15 mouse cellular contexts compared by ENCODE assay signal in the genomic region with DNA sequence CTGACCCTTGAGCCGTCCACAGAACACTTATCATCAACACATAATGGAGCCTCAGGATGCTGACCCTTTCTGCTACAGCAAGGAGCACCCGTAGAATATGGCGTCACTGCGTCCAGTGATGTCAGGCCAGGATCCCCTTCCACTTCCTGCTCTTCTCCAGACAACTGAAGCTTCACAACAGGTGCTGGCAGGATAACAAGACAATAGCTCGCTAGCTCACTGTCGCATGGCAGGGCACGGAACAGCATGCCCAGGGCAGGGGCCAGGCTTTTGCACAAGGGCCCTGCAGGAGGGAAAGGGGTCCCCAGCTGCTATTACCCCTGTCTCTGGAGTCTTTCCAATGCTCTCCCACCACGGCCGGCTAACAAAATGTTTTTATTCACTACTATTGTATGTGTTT. TPM values are rescaled to one million over a fixed set of nuclear protein-coding genes. Genes with fewer than 3 reads are reported as not detected.
"Had no signal": no experiment of that assay in that cellular context is flagged by ENCODE, and none has a peak within 500 bp of the region (broad histone marks: within the 10 kb centered on the region; RNA-seq: fewer than 3 reads in every experiment).

No protein-coding gene starts in this region.

- DNase-seq: lung, adult 18-20 months; lung, embryonic 14.5 days; lung, postnatal 10 days; lung, postnatal 4 days; midbrain, embryonic 14.5 days; retina, postnatal 1 day; right cerebral cortex, adult 18-20 months; right cerebral cortex, postnatal 25 days; right cerebral cortex, postnatal 4 days; spleen, adult 18-20 months; thymus, adult 18-20 months; thymus, postnatal 14 days; thymus, postnatal 36 days had no signal

RNA-seq across cellular contexts. Expression of gene 4933405L10Rik, which starts 15.4 kb away (rescaled TPM):
- total RNA-seq: megakaryocyte, adult 5-6 weeks; megakaryocyte-erythroid progenitor cell, adult 5-6 weeks had no signal
